Mouse (Mus musculus): ENCODE results near the gene Ror2. TPM values are rescaled to one million over a fixed set of nuclear protein-coding genes. Genes with fewer than 3 reads are reported as not detected.

The Ror2 gene
- polyA plus RNA-seq, 1 experiment from 2014 or later, result 0.18 TPM

- no peak for TF ChIP-seq EP300 (IDR thresholded peaks at IDR 0.05; ENCODE audit: low read depth)
- TF ChIP-seq CTCF (IDR thresholded peaks at IDR 0.05; ENCODE audit: low read depth), result no peak
- ATAC-seq (no peak), DNase-seq (no peak)
- no peak overlapping the region for H3K4me3 ChIP-seq (ENCODE audit: low read depth, low read length)
- no peaks in the 10 kb centered on the region for H3K4me1 ChIP-seq (ENCODE audit: insufficient read depth)
- H3K27me3 ChIP-seq (ENCODE audit: insufficient read depth, low read length), result no peaks in the 10 kb centered on the region
- no peak overlapping the region for H3K27ac ChIP-seq (ENCODE audit: low read depth)
- no peaks in the 10 kb centered on the region for H3K36me3 ChIP-seq (replicated peaks; ENCODE audit: insufficient read depth, low read length)
- H3K9ac ChIP-seq (replicated peaks), result no peak overlapping the region
- WGBS (ENCODE audit: insufficient replicate concordance), result 66% methylated on average over 9 of the region's 9 CpGs
- no peak overlapping the region for H3K4me2 ChIP-seq (ENCODE audit: low read depth, low read length)
- no peaks in the 10 kb centered on the region for H3K9me3 ChIP-seq (ENCODE audit: low read length)
These were observed 127.4 kb downstream of the Ror2 start for GRCm38 (mm10) chr13:53158405-53159005.

- H3K4me3 ChIP-seq (ENCODE audit: low read depth, low read length), result no peak overlapping the region
- no peaks in the 10 kb centered on the region for H3K27me3 ChIP-seq (ENCODE audit: insufficient read depth, low read length)
- H3K9ac ChIP-seq (replicated peaks), result no peak overlapping the region
- no peak for TF ChIP-seq EP300 (IDR thresholded peaks at IDR 0.05; ENCODE audit: low read depth)
- TF ChIP-seq CTCF (IDR thresholded peaks at IDR 0.05; ENCODE audit: low read depth), result no peak
- H3K27ac ChIP-seq (ENCODE audit: low read depth), result no peak overlapping the region
- no peaks in the 10 kb centered on the region for H3K36me3 ChIP-seq (replicated peaks; ENCODE audit: insufficient read depth, low read length)
- no peaks in the 10 kb centered on the region for H3K4me1 ChIP-seq (ENCODE audit: insufficient read depth)
- ATAC-seq (no peak), DNase-seq (no peak)
- WGBS (ENCODE audit: insufficient replicate concordance), result 80% methylated on average over 15 of the region's 15 CpGs
- H3K9me3 ChIP-seq (ENCODE audit: low read length), result no peaks in the 10 kb centered on the region
- H3K4me2 ChIP-seq (ENCODE audit: low read depth, low read length), result no peak overlapping the region
These were observed 129.0 kb downstream of the Ror2 start for GRCm38 (mm10) chr13:53156911-53157310.

GRCm38 (mm10) chr13:53156282-53156681 lies 129.6 kb downstream of the Ror2 start:
- H3K4me1 ChIP-seq (ENCODE audit: insufficient read depth), result no peaks in the 10 kb centered on the region
- DNase-seq (no peak), ATAC-seq (no peak)
- no peak overlapping the region for H3K4me3 ChIP-seq (ENCODE audit: low read depth, low read length)
- no peaks in the 10 kb centered on the region for H3K36me3 ChIP-seq (replicated peaks; ENCODE audit: insufficient read depth, low read length)
- H3K27ac ChIP-seq (ENCODE audit: low read depth), result no peak overlapping the region
- H3K9ac ChIP-seq (replicated peaks), result no peak overlapping the region
- WGBS (ENCODE audit: insufficient replicate concordance), result 72% methylated on average over 6 of the region's 6 CpGs
- TF ChIP-seq CTCF (IDR thresholded peaks at IDR 0.05; ENCODE audit: low read depth) (no peak), EP300 (IDR thresholded peaks at IDR 0.05; ENCODE audit: low read depth) (no peak)
- no peaks in the 10 kb centered on the region for H3K9me3 ChIP-seq (ENCODE audit: low read length)
- no peaks in the 10 kb centered on the region for H3K27me3 ChIP-seq (ENCODE audit: insufficient read depth, low read length)
- H3K4me2 ChIP-seq (ENCODE audit: low read depth, low read length), result no peak overlapping the region

GRCm38 (mm10) chr13:53145511-53145910 lies 140.4 kb downstream of the Ror2 start:
- 64% methylated on average over 3 of the region's 3 CpGs for WGBS (ENCODE audit: insufficient replicate concordance)
- H3K27me3 ChIP-seq (ENCODE audit: insufficient read depth, low read length), result no peaks in the 10 kb centered on the region
- TF ChIP-seq CTCF (IDR thresholded peaks at IDR 0.05; ENCODE audit: low read depth) (no peak), EP300 (IDR thresholded peaks at IDR 0.05; ENCODE audit: low read depth) (no peak)
- H3K4me2 ChIP-seq (ENCODE audit: low read depth, low read length), result no peak overlapping the region
- no peaks in the 10 kb centered on the region for H3K36me3 ChIP-seq (replicated peaks; ENCODE audit: insufficient read depth, low read length)
- H3K9me3 ChIP-seq (ENCODE audit: low read length), result no peaks in the 10 kb centered on the region
- no peak overlapping the region for H3K4me3 ChIP-seq (ENCODE audit: low read depth, low read length)
- DNase-seq (no peak), ATAC-seq (no peak)
- H3K4me1 ChIP-seq (ENCODE audit: insufficient read depth), result no peaks in the 10 kb centered on the region
- H3K27ac ChIP-seq (ENCODE audit: low read depth), result no peak overlapping the region
- H3K9ac ChIP-seq (replicated peaks), result no peak overlapping the region

- no peaks in the 10 kb centered on the region for H3K4me1 ChIP-seq (ENCODE audit: insufficient read depth)
- H3K27me3 ChIP-seq (ENCODE audit: insufficient read depth, low read length), result no peaks in the 10 kb centered on the region
- no peak overlapping the region for H3K27ac ChIP-seq (ENCODE audit: low read depth)
- H3K4me3 ChIP-seq (ENCODE audit: low read depth, low read length), result no peak overlapping the region
- ATAC-seq (no peak), DNase-seq (no peak)
- H3K9ac ChIP-seq (replicated peaks), result no peak overlapping the region
- TF ChIP-seq CTCF (IDR thresholded peaks at IDR 0.05; ENCODE audit: low read depth) (no peak), EP300 (IDR thresholded peaks at IDR 0.05; ENCODE audit: low read depth) (no peak)
- WGBS (ENCODE audit: insufficient replicate concordance), result 33% methylated on average over 5 of the region's 5 CpGs
- H3K4me2 ChIP-seq (ENCODE audit: low read depth, low read length), result no peak overlapping the region
- no peaks in the 10 kb centered on the region for H3K9me3 ChIP-seq (ENCODE audit: low read length)
- H3K36me3 ChIP-seq (replicated peaks; ENCODE audit: insufficient read depth, low read length), result no peaks in the 10 kb centered on the region
These were observed 142.8 kb downstream of the Ror2 start for GRCm38 (mm10) chr13:53143076-53143475.

GRCm38 (mm10) chr13:53142268-53142667 lies 143.7 kb downstream of the Ror2 start:
- H3K27ac ChIP-seq (ENCODE audit: low read depth), result no peak overlapping the region
- no peaks in the 10 kb centered on the region for H3K9me3 ChIP-seq (ENCODE audit: low read length)
- ATAC-seq, result no peak

More at GRCm38 (mm10) chr13:53142268-53142667, 143.7 kb downstream of the Ror2 start:
- Histone ChIP-seq H3K4me3 (ENCODE audit: low read depth, low read length) (no peak overlapping the region), H3K4me2 (ENCODE audit: low read depth, low read length) (no peak overlapping the region), H3K9ac (replicated peaks) (no peak overlapping the region), H3K4me1 (ENCODE audit: insufficient read depth) (no peaks in the 10 kb centered on the region), H3K36me3 (replicated peaks; ENCODE audit: insufficient read depth, low read length) (no peaks in the 10 kb centered on the region), H3K27me3 (ENCODE audit: insufficient read depth, low read length) (no peaks in the 10 kb centered on the region)
- 84% methylated on average over 10 of the region's 10 CpGs for WGBS (ENCODE audit: insufficient replicate concordance)
- DNase-seq, result no peak
- TF ChIP-seq CTCF (IDR thresholded peaks at IDR 0.05; ENCODE audit: low read depth) (no peak), EP300 (IDR thresholded peaks at IDR 0.05; ENCODE audit: low read depth) (no peak)

Measured in liver, postnatal 0 days (tissue).